Comparison of ENCODE assay signal across 8 mouse cellular contexts in genomic region chr3:75860760-75861159, GRCm38 (mm10).
DNase-seq lines count a peak whose midpoint lies in the region; ATAC-seq and TF ChIP-seq lines count a peak whose summit lies in the region.

No protein-coding gene starts in this region.

- H3K4me1 ChIP-seq in limb, embryonic 11.5 days (ENCODE audit: control insufficient read depth, insufficient read depth, low read length) = no peaks in the 10 kb centered on the region
- no peaks in the 10 kb centered on the region for H3K4me1 ChIP-seq in limb, embryonic 10.5 days
- no peaks in the 10 kb centered on the region for H3K4me1 ChIP-seq in kidney, postnatal 0 days (replicated peaks; ENCODE audit: insufficient read depth, low read length)

- no peaks in the 10 kb centered on the region for H3K36me3 ChIP-seq in limb, embryonic 11.5 days (ENCODE audit: control insufficient read depth, insufficient read depth, low read length)
- no peaks in the 10 kb centered on the region for H3K36me3 ChIP-seq in limb, embryonic 10.5 days
- no peaks in the 10 kb centered on the region for H3K36me3 ChIP-seq in kidney, postnatal 0 days (ENCODE audit: insufficient read depth, low read length)

- H3K4me3 ChIP-seq in limb, embryonic 11.5 days (ENCODE audit: low read depth, low read length) = no peak overlapping the region
- H3K4me3 ChIP-seq in limb, embryonic 10.5 days = no peak overlapping the region
- H3K4me3 ChIP-seq in kidney, postnatal 0 days (replicated peaks; ENCODE audit: low read depth, low read length) = no peak overlapping the region

- 76% methylated on average over 12 of the region's 12 CpGs for WGBS in limb, embryonic 11.5 days
- WGBS in limb, embryonic 10.5 days = 79% methylated on average over 12 of the region's 12 CpGs
- WGBS in kidney, postnatal 0 days = 35% methylated on average over 12 of the region's 12 CpGs

- H3K4me2 ChIP-seq in limb, embryonic 11.5 days (ENCODE audit: low read depth, severe bottlenecking) = no peak overlapping the region
- H3K4me2 ChIP-seq in kidney, postnatal 0 days (ENCODE audit: low read length) = no peak overlapping the region

- no peak; the same call in 1 of the 2 replicates for TF ChIP-seq CTCF in kidney, postnatal 0 days (IDR thresholded peaks at IDR 0.05; ENCODE audit: low read depth)

- H3K9me3 ChIP-seq in limb, embryonic 11.5 days (ENCODE audit: control insufficient read depth, low read length) = no peaks in the 10 kb centered on the region
- H3K9me3 ChIP-seq in limb, embryonic 10.5 days (replicated peaks) = no peaks in the 10 kb centered on the region
- no peaks in the 10 kb centered on the region for H3K9me3 ChIP-seq in kidney, postnatal 0 days (replicated peaks; ENCODE audit: low read length)

- no peak overlapping the region for H3K27ac ChIP-seq in limb, embryonic 11.5 days (replicated peaks; ENCODE audit: low read depth, low read length)
- no peak overlapping the region for H3K27ac ChIP-seq in limb, embryonic 10.5 days
- no peak overlapping the region for H3K27ac ChIP-seq in kidney, postnatal 0 days

- H3K27me3 ChIP-seq in limb, embryonic 11.5 days (ENCODE audit: control insufficient read depth, insufficient read depth, low read length) = no peaks in the 10 kb centered on the region
- no peaks in the 10 kb centered on the region for H3K27me3 ChIP-seq in limb, embryonic 10.5 days (ENCODE audit: low read depth, poor library complexity, severe bottlenecking)
- no peaks in the 10 kb centered on the region for H3K27me3 ChIP-seq in kidney, postnatal 0 days (ENCODE audit: insufficient read depth, low read length)

- H3K9ac ChIP-seq in limb, embryonic 11.5 days (ENCODE audit: low read length) = no peak overlapping the region
- H3K9ac ChIP-seq in kidney, postnatal 0 days (ENCODE audit: low read depth, low read length) = no peak overlapping the region

- intact Hi-C loops in gastrocnemius, postnatal 36 days (cut with DNase I) = no loop called here

- ATAC-seq in limb, embryonic 11.5 days (ENCODE audit: insufficient number of reproducible peaks, low FRiP score, low TSS enrichment, low read depth) = 0 out of 2 replicates have a peak, but pooled peaks have one; percentile 44
- ATAC-seq in kidney, postnatal 0 days (replicated peaks; ENCODE audit: low FRiP score, low read depth) = peak; percentile 91
- no peak for ATAC-seq in megakaryocyte, adult 5-6 weeks (ENCODE audit: poor library complexity, severe bottlenecking)

- DNase-seq in limb, embryonic 11.5 days (ENCODE audit: low spot score) = no peak
- DNase-seq in limb, embryonic 10.5 days (ENCODE audit: low spot score) = no peak
- peak; percentile 18 to 19 for DNase-seq in gastrocnemius, postnatal 36 days
- peak; percentile 90 for DNase-seq in kidney, postnatal 0 days (ENCODE audit: low spot score)
- peak; percentile 24 for DNase-seq in ovary, postnatal 14 days (ENCODE audit: low spot score)
- DNase-seq in right cerebral cortex, adult 2 months (ENCODE audit: low spot score in 2 of 2) = no peak
- DNase-seq in adrenal gland, adult 2 months = no peak

Comparison
In these comparisons a context has a peak if more than half of its experiments do, and no peak if none do; other contexts are left out.
1. DNase-seq: peak in gastrocnemius, postnatal 36 days (2 of 2), kidney, postnatal 0 days (single experiment) and ovary, postnatal 14 days (single experiment); none in limb, embryonic 11.5 days (single experiment), limb, embryonic 10.5 days (single experiment), right cerebral cortex, adult 2 months (0 of 2) and adrenal gland, adult 2 months (single experiment).